Mouse (Mus musculus): Measurements from ENCODE around the gene Aven. TPM values are rescaled to one million over a fixed set of nuclear protein-coding genes. Genes with fewer than 3 reads are reported as not detected.
A peak's percentile ranks its signal among the peaks of the same experiment; 100 is the strongest.

Gene Aven
- total and polyA plus RNA-seq, 3 experiments: 5.8 to 18.4 (median 16.9) TPM

DNA sequence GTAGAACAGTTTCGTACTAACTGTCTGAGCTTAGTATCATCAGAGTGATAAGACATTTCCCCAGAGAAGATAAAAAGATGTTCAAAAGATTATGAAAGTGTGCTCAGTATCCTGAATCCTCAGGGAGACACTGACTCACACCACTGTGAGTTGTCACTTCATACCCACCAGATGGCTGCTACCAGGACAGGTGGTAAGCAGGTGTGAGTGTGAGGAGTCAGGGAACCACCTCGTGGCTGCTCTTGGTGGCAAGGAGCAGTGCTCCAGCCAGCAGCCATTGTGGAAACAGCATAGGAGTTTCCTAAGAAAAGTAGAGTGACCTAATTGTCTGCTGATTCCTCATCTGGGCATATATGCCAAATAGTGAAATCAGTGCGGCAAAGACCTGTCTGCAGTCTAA lies 113.8 kb downstream of the Aven start:
- Histone ChIP-seq H3K79me2 (replicated peaks; ENCODE audit: control insufficient read depth, insufficient read depth, low read length) (no peaks in the 10 kb centered on the region), H3K27me3 (ENCODE audit: control insufficient read depth, insufficient read depth, low read length) (no peaks in the 10 kb centered on the region), H3K4me1 (ENCODE audit: control insufficient read depth, insufficient read depth, low read length) (no peaks in the 10 kb centered on the region), H3K9ac (ENCODE audit: low read depth, low read length) (no peak overlapping the region), H3K4me3 (no peak overlapping the region), H3K36me3 (ENCODE audit: control insufficient read depth, insufficient read depth, low read length) (no peaks in the 10 kb centered on the region), H3K27ac (no peak overlapping the region)
- no peak for DNase-seq
- intact Hi-C loops (cut with DNase I): no loop called here
- TF ChIP-seq EP300 (IDR thresholded peaks at IDR 0.05; ENCODE audit: insufficient read depth, low read depth, low read length): no peak
- TF ChIP-seq POLR2A (IDR thresholded peaks at IDR 0.05; ENCODE audit: insufficient read depth, low read depth, low read length): no peak
- TF ChIP-seq CTCF (IDR thresholded peaks at IDR 0.05): no peak
- 73% methylated on average over 3 of the region's 3 CpGs for WGBS

DNA sequence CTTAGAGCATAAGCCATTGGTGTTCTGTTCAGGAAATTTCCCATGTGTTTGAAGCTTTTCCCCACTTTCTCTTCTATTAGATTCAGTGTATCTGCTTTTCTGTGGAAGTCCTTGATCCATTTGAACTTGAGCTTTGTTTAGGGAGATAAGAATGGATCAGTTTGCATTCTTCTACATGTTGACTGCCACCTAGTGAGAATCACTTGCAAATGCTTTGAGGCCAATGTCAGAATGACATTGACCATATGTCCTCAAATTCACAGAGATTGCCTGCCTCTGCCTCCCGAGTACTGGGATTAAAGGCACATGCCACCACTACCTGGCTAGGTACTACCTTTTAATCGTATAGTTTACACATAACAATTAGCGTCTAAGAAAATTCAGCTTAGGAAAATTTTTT lies 119.9 kb downstream of the Aven start:
- Histone ChIP-seq H3K4me3 (no peak overlapping the region), H3K36me3 (ENCODE audit: control insufficient read depth, insufficient read depth, low read length) (no peaks in the 10 kb centered on the region), H3K27me3 (ENCODE audit: control insufficient read depth, insufficient read depth, low read length) (no peaks in the 10 kb centered on the region), H3K27ac (no peak overlapping the region), H3K4me1 (ENCODE audit: control insufficient read depth, insufficient read depth, low read length) (no peaks in the 10 kb centered on the region), H3K79me2 (replicated peaks; ENCODE audit: control insufficient read depth, insufficient read depth, low read length) (no peaks in the 10 kb centered on the region), H3K9ac (ENCODE audit: low read depth, low read length) (no peak overlapping the region)
- intact Hi-C loops (cut with DNase I): loop anchor here (2.0 kb wide), 1 partner anchor 110 kb away; no protein-coding TSS in a partner anchor
- WGBS: 69% methylated on average over 3 of the region's 3 CpGs
- no peak for TF ChIP-seq POLR2A (IDR thresholded peaks at IDR 0.05; ENCODE audit: insufficient read depth, low read depth, low read length)
- peak; percentile 49 for TF ChIP-seq CTCF (IDR thresholded peaks at IDR 0.05)
- no peak for DNase-seq

DNA sequence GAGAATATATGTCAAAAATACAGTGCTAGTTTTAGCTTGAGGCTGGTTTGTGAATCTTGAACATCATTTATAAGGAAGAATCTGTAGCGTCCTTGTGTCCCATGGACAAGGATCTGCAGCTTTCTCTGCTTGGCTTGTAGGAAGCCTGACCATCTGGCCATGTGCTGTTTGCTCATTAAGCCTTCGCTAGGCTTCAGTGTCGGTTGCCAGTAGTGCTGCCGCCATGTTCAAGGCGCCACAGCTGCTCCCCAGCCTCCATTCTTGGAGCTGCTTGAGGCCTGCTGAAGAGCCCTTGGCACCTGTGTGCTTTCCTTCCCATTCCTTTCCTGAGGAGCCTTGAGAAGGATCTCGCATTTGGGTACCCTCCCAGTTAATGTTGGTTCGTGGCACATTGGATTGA lies 121.6 kb downstream of the Aven start:
- H3K4me1 ChIP-seq (ENCODE audit: control insufficient read depth, insufficient read depth, low read length): no peaks in the 10 kb centered on the region
- H3K27me3 ChIP-seq (ENCODE audit: control insufficient read depth, insufficient read depth, low read length): no peaks in the 10 kb centered on the region
- WGBS: 85% methylated on average over 7 of the region's 7 CpGs
- no peaks in the 10 kb centered on the region for H3K79me2 ChIP-seq (replicated peaks; ENCODE audit: control insufficient read depth, insufficient read depth, low read length)
- no peak overlapping the region for H3K4me3 ChIP-seq
- intact Hi-C loops (cut with DNase I): no loop called here
- H3K36me3 ChIP-seq (ENCODE audit: control insufficient read depth, insufficient read depth, low read length): no peaks in the 10 kb centered on the region
- TF ChIP-seq POLR2A (IDR thresholded peaks at IDR 0.05; ENCODE audit: insufficient read depth, low read depth, low read length) (no peak), CTCF (IDR thresholded peaks at IDR 0.05) (no peak), EP300 (IDR thresholded peaks at IDR 0.05; ENCODE audit: insufficient read depth, low read depth, low read length) (no peak)
- no peak overlapping the region for H3K9ac ChIP-seq (ENCODE audit: low read depth, low read length)
- DNase-seq: no peak
- no peak overlapping the region for H3K27ac ChIP-seq

DNA sequence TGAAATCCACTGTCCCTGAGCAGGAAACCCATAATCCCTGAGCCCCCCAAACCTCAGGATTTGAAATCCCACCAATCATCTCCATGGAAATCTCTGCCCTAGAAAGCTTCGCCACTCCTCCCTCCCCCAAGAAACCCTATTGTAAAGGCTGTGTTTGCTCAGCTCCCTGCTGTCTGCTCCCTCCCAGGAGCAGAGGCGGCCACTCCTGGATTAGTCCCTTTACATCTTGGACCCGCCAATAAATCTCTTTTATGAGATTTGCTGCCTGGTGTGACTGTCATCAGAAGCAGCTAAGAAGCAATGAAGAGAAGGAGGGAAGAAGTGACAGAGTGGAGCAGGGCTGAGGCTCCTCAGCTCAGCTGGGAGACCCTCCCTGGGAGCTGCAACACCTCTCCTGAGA lies 124.4 kb downstream of the Aven start:
- no peaks in the 10 kb centered on the region for H3K27me3 ChIP-seq (ENCODE audit: control insufficient read depth, insufficient read depth, low read length)
- TF ChIP-seq POLR2A (IDR thresholded peaks at IDR 0.05; ENCODE audit: insufficient read depth, low read depth, low read length): no peak
- no peak for TF ChIP-seq EP300 (IDR thresholded peaks at IDR 0.05; ENCODE audit: insufficient read depth, low read depth, low read length)
- no peak for TF ChIP-seq CTCF (IDR thresholded peaks at IDR 0.05)
- intact Hi-C loops (cut with DNase I): no loop called here

DNA sequence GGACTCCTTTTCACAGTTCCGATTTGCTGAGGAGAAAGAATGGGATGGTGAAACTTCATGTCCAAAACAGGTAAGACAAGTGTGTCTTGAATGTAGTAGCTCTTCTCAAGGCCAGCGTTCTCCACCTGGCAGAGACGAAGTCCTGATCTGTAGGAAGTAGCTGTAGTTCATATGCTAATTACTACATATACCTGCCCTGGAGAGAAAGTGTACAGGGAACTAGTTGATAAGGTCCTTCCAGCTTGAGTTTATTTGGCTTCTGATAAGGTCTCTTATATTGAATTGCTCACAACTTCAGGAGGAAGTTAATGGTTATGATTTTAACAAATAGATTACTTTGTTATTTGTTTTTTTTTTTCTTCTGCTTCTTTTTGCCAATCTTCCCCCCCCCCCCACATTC lies 132.4 kb downstream of the Aven start:
- no peaks in the 10 kb centered on the region for H3K27me3 ChIP-seq (ENCODE audit: control insufficient read depth, insufficient read depth, low read length)
- H3K36me3 ChIP-seq (ENCODE audit: control insufficient read depth, insufficient read depth, low read length): no peaks in the 10 kb centered on the region
- no peak overlapping the region for H3K4me3 ChIP-seq
- H3K4me1 ChIP-seq (ENCODE audit: control insufficient read depth, insufficient read depth, low read length): no peaks in the 10 kb centered on the region
- no peak for TF ChIP-seq CTCF (IDR thresholded peaks at IDR 0.05)
- no peak for TF ChIP-seq POLR2A (IDR thresholded peaks at IDR 0.05; ENCODE audit: insufficient read depth, low read depth, low read length)
- TF ChIP-seq EP300 (IDR thresholded peaks at IDR 0.05; ENCODE audit: insufficient read depth, low read depth, low read length): no peak
- WGBS: 81% methylated on average over 3 of the region's 3 CpGs
- no peaks in the 10 kb centered on the region for H3K79me2 ChIP-seq (replicated peaks; ENCODE audit: control insufficient read depth, insufficient read depth, low read length)
- no peak for DNase-seq
- H3K9ac ChIP-seq (ENCODE audit: low read depth, low read length): no peak overlapping the region
- no peak overlapping the region for H3K27ac ChIP-seq
- intact Hi-C loops (cut with DNase I): no loop called here

More for the DNA sequence above, 124.4 kb downstream of the Aven start:
- Histone ChIP-seq H3K79me2 (replicated peaks; ENCODE audit: control insufficient read depth, insufficient read depth, low read length) (no peaks in the 10 kb centered on the region), H3K4me1 (ENCODE audit: control insufficient read depth, insufficient read depth, low read length) (no peaks in the 10 kb centered on the region), H3K9ac (ENCODE audit: low read depth, low read length) (no peak overlapping the region), H3K36me3 (ENCODE audit: control insufficient read depth, insufficient read depth, low read length) (no peaks in the 10 kb centered on the region), H3K27ac (no peak overlapping the region), H3K4me3 (no peak overlapping the region)
- 57% methylated on average over 3 of the region's 3 CpGs for WGBS
- DNase-seq: no peak

DNA sequence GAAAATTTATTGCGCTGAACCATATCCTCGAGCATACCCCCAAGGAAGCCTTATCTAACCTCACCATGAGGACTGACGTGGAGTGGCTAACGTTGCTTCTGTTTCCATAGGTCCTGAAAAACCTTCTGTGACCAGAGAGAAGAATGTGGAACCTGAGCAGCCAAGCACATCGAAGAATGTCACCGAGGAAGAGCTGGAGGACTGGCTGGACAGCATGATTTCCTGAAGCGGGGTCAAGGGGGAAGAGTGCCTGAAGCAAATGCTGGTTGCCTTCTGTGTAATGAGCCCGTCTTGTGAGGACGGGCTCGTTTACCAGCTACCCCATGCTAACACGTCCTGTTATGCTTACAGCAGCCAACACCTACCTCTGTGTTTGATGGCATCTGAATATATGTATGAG lies 137.9 kb downstream of the Aven start:
- Histone ChIP-seq H3K36me3 (ENCODE audit: control insufficient read depth, insufficient read depth, low read length) (no peaks in the 10 kb centered on the region), H3K79me2 (replicated peaks; ENCODE audit: control insufficient read depth, insufficient read depth, low read length) (no peaks in the 10 kb centered on the region), H3K27ac (no peak overlapping the region), H3K9ac (ENCODE audit: low read depth, low read length) (no peak overlapping the region), H3K4me3 (no peak overlapping the region), H3K4me1 (ENCODE audit: control insufficient read depth, insufficient read depth, low read length) (peaks cover 2% of the 10 kb centered on the region; the same call in 1 of the 2 replicates), H3K27me3 (ENCODE audit: control insufficient read depth, insufficient read depth, low read length) (no peaks in the 10 kb centered on the region)
- intact Hi-C loops (cut with DNase I): no loop called here
- TF ChIP-seq CTCF (IDR thresholded peaks at IDR 0.05) (no peak), EP300 (IDR thresholded peaks at IDR 0.05; ENCODE audit: insufficient read depth, low read depth, low read length) (no peak), POLR2A (IDR thresholded peaks at IDR 0.05; ENCODE audit: insufficient read depth, low read depth, low read length) (no peak)
- DNase-seq: no peak
- WGBS: 87% methylated on average over 11 of the region's 11 CpGs
